Mouse (Mus musculus) forebrain, postnatal 0 days (tissue): Measurements from ENCODE around the gene Shc4. TPM values are rescaled to one million over a fixed set of nuclear protein-coding genes. Genes with fewer than 3 reads are reported as not detected.

Source experiments
- ATAC-seq: fragments of 200-750 bp; cut with Nextera tagmentation; 2 replicates; pipeline ENCODE4 v1.8.0; 2017; ENCODE audit warnings: mild to moderate bottlenecking, moderate library complexity
- DNase-seq: peaks from one replicate; pipeline ENCODE4 v3.0.0-alpha.2; 2015
- H3K27ac ChIP-seq: fragments of 300-500 bp; sonication (generic); 2 replicates; pipeline ENCODE4 v1.5.1; 2014; ENCODE audit warnings: low read depth, mild to moderate bottlenecking, antibody characterized with exemption, low read length, moderate library complexity, mixed read lengths
- H3K27me3 ChIP-seq: fragments of 300-500 bp; sonication (generic); 2 replicates; pipeline ENCODE4 v1.6.1; 2014; ENCODE audit warnings: mild to moderate bottlenecking, low read length, mixed read lengths; ENCODE audit not compliant: insufficient read depth
- H3K36me3 ChIP-seq: fragments of 300-500 bp; sonication (generic); 2 replicates; pipeline ENCODE4 v1.6.1; 2014; ENCODE audit warnings: mild to moderate bottlenecking, moderate library complexity; ENCODE audit not compliant: insufficient read depth
- H3K4me1 ChIP-seq: fragments of 300-500 bp; sonication (generic); 2 replicates; pipeline ENCODE4 v1.6.1; 2014; ENCODE audit warnings: antibody characterized with exemption; ENCODE audit not compliant: insufficient read depth
- H3K4me2 ChIP-seq: fragments of 300-500 bp; sonication (generic); 2 replicates; pipeline ENCODE4 v1.6.1; 2014; ENCODE audit warnings: low read depth, mild to moderate bottlenecking, moderate library complexity
- H3K4me3 ChIP-seq: fragments of 300-500 bp; sonication (generic); 2 replicates; pipeline ENCODE4 v1.5.1; 2014; ENCODE audit warnings: low read depth, low read length, mixed read lengths
- H3K9ac ChIP-seq: fragments of 300-500 bp; sonication (generic); 2 replicates; pipeline ENCODE4 v1.6.1; 2014; ENCODE audit warnings: mild to moderate bottlenecking
- H3K9me3 ChIP-seq: fragments of 300-500 bp; sonication (generic); 2 replicates; pipeline ENCODE4 v1.6.1; 2016; ENCODE audit warnings: low read length
- CTCF ChIP-seq: sonication (generic); IDR thresholded peaks from 2 replicates; pipeline ENCODE4 v1.5.1; 2016; ENCODE audit warnings: antibody characterized with exemption, control low read depth, low read depth
- WGBS: fragments of 180-500 bp; shearing (Covaris S2); extraction: QIAGEN DNeasy Blood & Tissue Kit; methylation state at CpG from one replicate; pipeline ENCODE4 v1.1.7; 2014; 5-methylcytosine and 5-hydroxymethylcytosine counted together
- polyA plus RNA-seq: library from polyadenylated mRNA; unstranded; fragments of >200 nt; fragmentation: Nextera tagmentation; extraction: Ambion mirVana; gene quantifications from 2 replicates; pipeline ENCODE4 v1.2.1, GENCODE M21; 2015
- total RNA-seq: library from RNA; depleted of rRNA; stranded (reverse); fragments of >200 nt; gene quantifications from 2 replicates; pipeline ENCODE4 v1.2.3, GENCODE M21; 2014

Shc4 gene
- total and polyA plus RNA-seq, 2 experiments from 2014 or later = 2.5 to 6.8 TPM

DNA sequence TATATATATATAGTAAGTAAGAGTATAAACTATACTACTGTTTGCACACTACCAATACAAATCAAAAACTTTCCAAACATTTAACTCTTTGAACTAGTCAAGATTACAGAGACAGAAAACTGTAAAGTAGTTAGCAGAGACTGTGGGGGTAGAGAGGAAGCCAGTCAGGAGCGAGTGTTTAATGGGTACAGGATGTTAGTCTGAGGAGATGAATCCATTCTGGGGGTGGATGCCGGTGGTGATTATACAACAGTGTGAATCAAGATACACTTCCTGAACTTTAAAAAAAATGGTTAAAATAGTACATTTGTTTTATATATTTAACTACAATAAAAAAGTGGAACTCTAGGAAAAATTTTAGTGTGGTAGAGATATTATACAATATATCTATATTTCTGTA is 31.9 kb downstream of the Shc4 start:
- Histone ChIP-seq H3K4me1 (no peaks in the 10 kb centered on the region), H3K9ac (no peak overlapping the region), H3K27me3 (no peaks in the 10 kb centered on the region), H3K9me3 (no peaks in the 10 kb centered on the region), H3K4me3 (no peak overlapping the region), H3K27ac (no peak overlapping the region), H3K36me3 (no peaks in the 10 kb centered on the region), H3K4me2 (no peak overlapping the region)
- no peak for ATAC-seq
- no peak for DNase-seq
- TF ChIP-seq CTCF = no peak
- WGBS = 84% methylated on average over 2 of the region's 2 CpGs

- no peaks in the 10 kb centered on the region for H3K4me1 ChIP-seq
- H3K27me3 ChIP-seq = no peaks in the 10 kb centered on the region
- ATAC-seq = no peak
- TF ChIP-seq CTCF = no peak
- no peaks in the 10 kb centered on the region for H3K36me3 ChIP-seq
- H3K9me3 ChIP-seq = no peaks in the 10 kb centered on the region
- no peak overlapping the region for H3K27ac ChIP-seq
- H3K4me2 ChIP-seq = no peak overlapping the region
- no peak overlapping the region for H3K4me3 ChIP-seq
- H3K9ac ChIP-seq = no peak overlapping the region
- 61% methylated on average over 9 of the region's 9 CpGs for WGBS
- DNase-seq = no peak
Observed at GRCm38 (mm10) chr2:125685441-125686150, 38.4 kb downstream of the Shc4 start.

DNA sequence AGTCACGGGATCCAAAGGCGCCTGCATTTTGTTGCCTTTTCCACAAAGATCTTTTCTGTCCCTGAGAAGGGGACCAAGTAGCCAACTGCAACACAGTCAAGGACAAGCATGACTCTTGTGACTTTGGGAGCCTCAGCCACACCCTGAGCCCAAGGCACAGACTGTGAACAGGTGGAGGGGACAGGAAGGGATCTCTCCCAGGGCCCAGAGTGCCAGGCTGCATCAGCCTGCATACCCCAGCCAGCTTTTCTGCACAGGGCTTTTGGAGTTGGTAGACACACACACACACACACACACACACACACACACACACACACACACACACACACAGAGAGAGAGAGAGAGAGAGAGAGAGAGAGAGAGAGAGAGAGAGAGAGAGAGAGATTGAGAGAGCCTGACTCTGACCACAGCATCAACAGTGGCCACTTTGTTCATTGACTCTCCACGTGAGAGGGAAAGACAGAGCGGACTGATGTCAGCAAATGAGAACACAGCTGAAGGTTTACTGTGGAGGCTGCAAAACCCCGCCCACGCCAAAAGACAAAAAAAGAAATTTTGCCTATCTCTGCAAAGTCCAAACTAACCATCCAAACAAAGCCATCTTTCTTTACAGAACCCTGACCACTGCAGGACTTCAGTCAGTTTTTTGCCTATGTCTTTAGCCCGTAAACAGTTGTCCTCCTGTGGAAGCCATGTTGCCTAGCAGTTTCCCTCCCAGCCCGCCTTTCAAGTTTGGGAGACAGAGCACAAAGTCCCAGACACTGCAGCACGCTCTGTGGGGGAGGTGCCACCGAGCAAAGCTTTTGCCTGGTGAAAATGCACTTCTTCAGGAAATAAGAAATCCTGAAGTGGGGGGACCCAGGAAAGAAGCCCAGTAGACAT is 39.1 kb downstream of the Shc4 start:
- DNase-seq = no peak
- Histone ChIP-seq H3K9ac (no peak overlapping the region), H3K4me2 (no peak overlapping the region), H3K4me1 (no peaks in the 10 kb centered on the region), H3K9me3 (no peaks in the 10 kb centered on the region), H3K4me3 (no peak overlapping the region), H3K27ac (no peak overlapping the region), H3K27me3 (no peaks in the 10 kb centered on the region), H3K36me3 (no peaks in the 10 kb centered on the region)
- no peak for TF ChIP-seq CTCF
- 58% methylated on average over 10 of the region's 10 CpGs for WGBS
- ATAC-seq = peak; percentile 65

DNA sequence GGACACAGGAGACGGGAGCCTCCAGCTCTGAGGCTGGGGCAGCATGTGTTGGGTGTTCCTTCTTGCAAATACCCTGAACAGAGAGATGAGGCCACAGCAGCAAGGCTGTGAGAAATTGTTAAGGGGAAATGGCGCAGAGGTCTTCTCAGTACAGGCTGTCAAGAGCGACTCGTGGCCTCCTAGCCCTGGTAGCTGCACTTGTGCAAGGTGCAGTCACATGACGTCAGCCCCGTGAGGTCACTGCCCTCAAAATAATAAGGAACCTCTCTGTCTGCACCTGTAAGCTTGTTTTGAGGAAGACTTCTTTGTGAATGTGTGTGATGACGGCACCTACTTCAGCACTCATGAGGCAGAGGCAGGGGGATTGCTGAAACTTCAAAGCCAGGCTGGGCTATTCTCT is 40.1 kb downstream of the Shc4 start:
- DNase-seq (no peak), ATAC-seq (no peak)
- no peak overlapping the region for H3K9ac ChIP-seq
- 82% methylated on average over 7 of the region's 7 CpGs for WGBS
- H3K4me3 ChIP-seq = no peak overlapping the region
- no peak overlapping the region for H3K4me2 ChIP-seq
- no peak for TF ChIP-seq CTCF
- no peaks in the 10 kb centered on the region for H3K4me1 ChIP-seq
- no peaks in the 10 kb centered on the region for H3K9me3 ChIP-seq
- no peaks in the 10 kb centered on the region for H3K36me3 ChIP-seq
- no peak overlapping the region for H3K27ac ChIP-seq
- no peaks in the 10 kb centered on the region for H3K27me3 ChIP-seq

GRCm38 (mm10) chr2:125681811-125682210 is 42.1 kb downstream of the Shc4 start:
- H3K27me3 ChIP-seq = no peaks in the 10 kb centered on the region
- no peak for TF ChIP-seq CTCF
- no peak overlapping the region for H3K4me3 ChIP-seq
- H3K36me3 ChIP-seq = no peaks in the 10 kb centered on the region
- H3K27ac ChIP-seq = no peak overlapping the region
- H3K9me3 ChIP-seq = no peaks in the 10 kb centered on the region
- H3K4me1 ChIP-seq = no peaks in the 10 kb centered on the region
- ATAC-seq (no peak), DNase-seq (no peak)
- H3K9ac ChIP-seq = no peak overlapping the region
- 75% methylated on average over 9 of the region's 9 CpGs for WGBS
- H3K4me2 ChIP-seq = no peak overlapping the region

DNA sequence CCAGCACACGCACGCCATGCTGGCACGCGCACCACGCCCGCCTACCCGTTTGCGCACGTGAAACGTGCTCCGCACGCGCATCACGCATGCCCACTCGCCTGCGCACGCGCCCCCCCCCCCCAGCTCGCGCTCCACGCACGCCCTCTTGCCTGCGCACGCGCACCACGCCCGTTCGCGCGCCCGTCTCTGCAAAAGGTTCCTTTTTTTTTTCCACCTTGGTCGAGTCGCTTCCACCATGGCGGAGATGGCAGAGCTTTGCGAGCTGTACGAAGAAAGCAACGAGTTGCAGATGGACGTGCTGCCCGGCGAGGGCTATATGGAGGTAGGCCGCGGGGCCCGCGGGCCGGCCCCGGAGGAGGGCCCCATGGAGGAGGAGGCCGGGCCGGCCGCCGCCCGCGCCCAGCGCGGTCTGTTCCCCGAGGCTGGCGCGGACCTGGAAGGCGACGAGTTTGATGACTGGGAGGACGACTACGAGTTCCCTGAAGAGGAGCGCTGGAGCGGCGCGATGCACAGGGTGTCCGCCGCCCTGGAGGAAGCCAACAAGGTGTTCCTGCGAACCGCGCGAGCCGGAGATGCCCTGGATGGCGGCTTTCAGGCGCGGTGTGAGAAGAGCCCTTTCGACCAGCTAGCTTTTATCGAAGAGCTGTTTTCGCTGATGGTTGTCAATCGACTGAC is 50.9 kb downstream of the Shc4 start, which contains the start of gene Eid1:
Gene Eid1 (plus strand): TSS at position 139 of the 675 bp plus-strand sequence.
- no peaks in the 10 kb centered on the region for H3K36me3 ChIP-seq
- DNase-seq (peak; percentile 97), ATAC-seq (peak; percentile 96)
- H3K27ac ChIP-seq = peak within 1 kb of the TSS; percentile 99
- WGBS = under 1% methylated on average over 74 of the region's 79 CpGs
- no peaks in the 10 kb centered on the region for H3K27me3 ChIP-seq
- peak within 1 kb of the TSS; percentile 97 for H3K9ac ChIP-seq
- H3K4me1 ChIP-seq = 0 out of 2 replicates have a peak, but pooled peaks cover 7% of the 10 kb centered on the region
- H3K9me3 ChIP-seq = no peaks in the 10 kb centered on the region
- peak within 1 kb of the TSS; percentile 86 for H3K4me3 ChIP-seq
- peak within 1 kb of the TSS; percentile 61 for H3K4me2 ChIP-seq
- TF ChIP-seq CTCF = no peak

GRCm38 (mm10) chr2:125672568-125672956 is 51.4 kb downstream of the Shc4 start:
- peak overlapping the region; percentile 97 for H3K9ac ChIP-seq
- 0 out of 2 replicates have a peak, but pooled peaks cover 7% of the 10 kb centered on the region for H3K4me1 ChIP-seq
- TF ChIP-seq CTCF = no peak
- DNase-seq = no peak
- H3K36me3 ChIP-seq = no peaks in the 10 kb centered on the region
- peak overlapping the region; percentile 86 for H3K4me3 ChIP-seq
- no peaks in the 10 kb centered on the region for H3K27me3 ChIP-seq
- WGBS = 24% methylated on average over 8 of the region's 20 CpGs
- H3K9me3 ChIP-seq = no peaks in the 10 kb centered on the region
- H3K27ac ChIP-seq = peak overlapping the region; percentile 99
- H3K4me2 ChIP-seq = peak overlapping the region; percentile 61
- no peak; the same call in 1 of the 2 replicates for ATAC-seq
